In the genomic region with DNA sequence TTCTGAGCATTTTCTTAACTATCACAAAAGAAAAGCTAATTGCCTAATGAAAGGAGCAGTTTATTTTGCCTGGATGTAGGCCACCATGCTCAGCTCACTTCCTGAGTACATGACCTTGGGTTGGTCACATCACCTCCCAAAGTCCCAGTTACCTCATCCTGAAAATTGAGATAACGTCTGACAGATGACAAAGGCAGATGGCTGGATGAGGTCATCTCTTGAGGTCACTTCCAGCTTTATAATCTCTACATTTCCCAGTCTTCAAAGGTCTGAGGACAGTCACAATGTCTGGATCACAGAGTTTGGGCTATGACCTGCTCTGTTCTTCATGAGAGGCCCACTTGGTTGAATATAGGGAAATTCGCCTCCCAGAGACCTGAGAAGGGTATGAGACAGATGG, we compare ENCODE assay signal across 14 mouse cellular contexts.
"Had no signal": no experiment of that assay in that cellular context is flagged by ENCODE, and none has a peak within 500 bp of the region (broad histone marks: within the 10 kb centered on the region; RNA-seq: fewer than 3 reads in every experiment).

No protein-coding gene starts in this region.

- ATAC-seq: lung, postnatal 0 days; midbrain, embryonic 13.5 days had no signal

- H3K27me3 ChIP-seq: limb, embryonic 12.5 days; neural tube, embryonic 15.5 days had no signal

- H3K4me2 ChIP-seq: limb, embryonic 12.5 days; midbrain, embryonic 13.5 days; neural tube, embryonic 15.5 days had no signal

- H3K9ac ChIP-seq: limb, embryonic 12.5 days; liver, embryonic 14.5 days; midbrain, embryonic 13.5 days; neural tube, embryonic 15.5 days had no signal

- H3K36me3 ChIP-seq: limb, embryonic 12.5 days; midbrain, embryonic 13.5 days; neural tube, embryonic 15.5 days had no signal

- H3K4me3 ChIP-seq: layer of hippocampus, adult 2 months; limb, embryonic 12.5 days; midbrain, embryonic 13.5 days; neural tube, embryonic 15.5 days had no signal

- H3K9me3 ChIP-seq: limb, embryonic 12.5 days; midbrain, embryonic 13.5 days; neural tube, embryonic 15.5 days had no signal

- DNase-seq: kidney, postnatal 10 days; kidney, postnatal 4 days; liver; lung, adult 2 months; lung, postnatal 36 days; right cerebral cortex, adult 18-20 months; right cerebral cortex, postnatal 25 days; thymus, postnatal 36 days had no signal

- H3K4me1 ChIP-seq: limb, embryonic 12.5 days; midbrain, embryonic 13.5 days; neural tube, embryonic 15.5 days had no signal

- H3K27ac ChIP-seq: layer of hippocampus, adult 2 months; limb, embryonic 12.5 days; liver, embryonic 14.5 days; midbrain, embryonic 13.5 days; neural tube, embryonic 15.5 days had no signal
